Mouse (Mus musculus) thymus, postnatal 0 days (tissue): ENCODE data around the gene Tnr. TPM values are rescaled to one million over a fixed set of nuclear protein-coding genes. Genes with fewer than 3 reads are reported as not detected.

Experiments
- DNase-seq: peaks from one replicate; pipeline ENCODE4 v3.0.0-alpha.2; 2015; ENCODE audit warnings: low spot score
- polyA plus RNA-seq: library from polyadenylated mRNA; unstranded; fragments of >200 nt; fragmentation: Nextera tagmentation; extraction: Ambion mirVana; gene quantifications from 2 replicates; pipeline ENCODE4 v1.2.1, GENCODE M21; 2015

The Tnr gene
- polyA plus RNA-seq, 1 experiment from 2014 or later: 0.16 TPM

GRCm38 (mm10) chr1:159788312-159788711 lies 264.7 kb downstream of the Tnr start:
- DNase-seq: no peak

- no peak for DNase-seq
Measured at GRCm38 (mm10) chr1:159792546-159792945, 269.0 kb downstream of the Tnr start.

DNA sequence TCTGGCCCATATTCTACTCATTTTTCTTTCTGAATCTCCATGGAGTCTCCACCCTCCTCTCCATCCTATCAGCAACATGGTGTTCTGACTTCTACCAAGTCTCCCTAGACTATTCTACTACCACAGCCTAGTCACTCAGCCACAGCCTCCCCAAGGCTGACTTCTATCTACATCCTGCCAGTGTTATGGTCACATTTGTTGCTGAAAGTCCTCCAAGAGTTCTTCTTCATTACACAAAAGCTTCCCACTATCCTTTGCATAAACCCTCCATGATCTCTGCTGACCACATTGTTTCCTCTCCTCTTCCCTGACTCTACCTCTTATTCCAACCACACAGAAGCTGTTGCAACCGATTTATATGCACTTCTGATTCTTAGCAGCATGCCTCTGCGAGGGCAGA lies 272.5 kb downstream of the Tnr start:
- no peak for DNase-seq

- DNase-seq: no peak
Measured at GRCm38 (mm10) chr1:159800366-159800765, 276.8 kb downstream of the Tnr start.

GRCm38 (mm10) chr1:159801753-159802152 lies 278.2 kb downstream of the Tnr start:
- DNase-seq: no peak

DNA sequence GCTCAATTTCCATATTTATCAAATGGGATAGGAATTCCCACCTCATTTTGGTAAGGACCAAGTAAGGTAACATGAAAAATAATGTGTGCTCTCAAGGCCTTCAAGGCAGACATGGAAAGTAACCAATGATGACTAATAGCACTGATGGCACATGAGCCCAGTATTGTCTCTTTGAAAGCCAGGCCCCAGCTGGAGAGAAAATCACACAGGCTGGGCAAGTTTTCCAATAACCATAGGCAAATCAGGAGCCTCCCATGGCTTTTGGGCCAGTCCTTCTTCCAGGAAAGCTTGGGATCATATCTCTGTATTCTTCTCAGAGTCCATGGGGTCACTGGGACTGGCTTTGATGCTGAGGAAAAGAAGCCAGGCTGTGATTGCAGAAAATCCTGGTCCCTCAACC lies 280.1 kb downstream of the Tnr start:
- DNase-seq: no peak

DNA sequence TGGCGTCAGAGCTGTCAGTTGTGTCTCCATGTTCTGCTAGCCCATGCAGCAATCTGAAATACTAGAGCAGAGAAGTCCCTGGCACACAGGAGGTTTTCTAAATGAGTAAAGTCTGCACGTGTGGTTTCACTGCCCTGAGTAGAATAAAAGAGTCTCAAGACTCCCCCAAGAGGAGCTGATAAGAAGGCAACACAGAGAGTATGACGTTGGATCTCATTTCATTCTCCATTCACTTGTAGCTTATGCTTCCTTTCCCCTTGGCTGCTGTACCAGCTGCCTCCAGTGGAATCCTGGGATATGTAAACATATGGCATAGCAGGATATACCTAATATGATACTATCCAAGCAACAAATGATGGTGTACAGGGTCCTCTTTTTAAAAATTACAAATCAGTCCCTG lies 285.9 kb downstream of the Tnr start:
- peak; percentile 14 for DNase-seq

DNA sequence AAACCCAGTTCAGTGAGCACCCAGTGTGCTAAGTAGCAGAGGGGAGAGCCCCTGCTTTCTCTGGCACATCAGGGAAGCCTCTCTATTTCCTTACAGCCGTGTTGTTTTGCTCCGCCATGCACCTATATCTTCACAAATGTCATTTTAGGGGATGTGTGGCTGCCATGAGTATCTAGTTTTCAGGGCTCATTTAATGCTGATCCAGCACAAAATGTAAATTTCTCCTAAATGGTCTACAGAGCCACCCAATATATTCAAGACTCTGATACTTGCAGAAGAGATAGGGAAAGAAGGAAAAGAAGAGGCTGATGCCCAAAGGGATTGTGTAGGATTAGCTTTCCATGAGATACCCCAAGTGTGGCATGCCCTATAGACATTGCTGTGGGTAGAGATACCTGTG lies 288.2 kb downstream of the Tnr start:
- no peak for DNase-seq

DNA sequence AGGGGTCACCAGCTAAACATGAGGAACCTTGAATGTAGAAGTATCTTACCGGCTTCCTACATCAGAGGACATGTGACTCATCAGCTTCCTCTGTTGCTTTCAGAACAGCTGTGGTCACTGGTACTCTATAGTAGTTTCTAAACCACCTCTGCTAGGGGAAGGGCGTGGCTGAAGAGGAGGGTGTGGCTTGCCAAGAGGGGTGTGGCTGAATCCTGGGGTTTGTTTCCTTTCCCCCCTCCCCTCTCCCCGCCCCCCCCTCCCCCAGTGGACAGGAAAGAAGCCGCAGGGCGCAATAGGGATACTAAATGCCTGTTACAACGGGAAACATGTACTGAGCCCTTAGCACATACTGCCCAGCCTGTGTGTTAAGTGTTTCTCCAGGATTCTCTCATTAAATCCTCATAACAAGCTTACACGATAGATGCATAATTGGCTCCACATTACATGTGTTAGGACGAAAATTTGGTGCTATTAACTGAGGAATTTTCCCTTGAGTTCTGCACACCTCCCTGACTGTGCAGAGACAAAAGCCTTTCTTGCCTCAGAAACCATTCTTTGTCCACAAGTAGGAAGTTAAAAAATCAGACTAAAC lies 289.3 kb downstream of the Tnr start:
- peak; percentile 50 for DNase-seq

DNA sequence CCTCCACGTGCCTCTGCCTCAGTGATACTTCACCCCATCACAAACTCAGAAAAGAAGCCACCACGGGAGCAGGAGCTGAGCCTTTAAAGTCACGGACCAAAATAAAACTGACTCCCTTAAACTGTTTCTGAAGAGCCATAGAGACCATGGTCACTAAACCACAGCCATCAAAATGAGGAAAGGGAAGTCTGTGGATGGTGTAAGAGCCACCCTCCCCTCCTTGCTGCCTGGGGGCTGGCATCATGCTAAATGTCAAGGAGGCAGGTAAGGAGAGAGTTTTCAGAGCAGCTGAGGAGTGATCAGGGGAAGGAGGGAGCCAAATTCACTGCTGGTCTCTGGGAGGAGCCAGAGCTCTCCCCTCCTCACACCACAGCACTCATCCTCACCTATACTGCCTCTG lies 290.8 kb downstream of the Tnr start:
- no peak for DNase-seq

- DNase-seq: no peak
Measured at GRCm38 (mm10) chr1:159816614-159817371, 293.2 kb downstream of the Tnr start.

DNA sequence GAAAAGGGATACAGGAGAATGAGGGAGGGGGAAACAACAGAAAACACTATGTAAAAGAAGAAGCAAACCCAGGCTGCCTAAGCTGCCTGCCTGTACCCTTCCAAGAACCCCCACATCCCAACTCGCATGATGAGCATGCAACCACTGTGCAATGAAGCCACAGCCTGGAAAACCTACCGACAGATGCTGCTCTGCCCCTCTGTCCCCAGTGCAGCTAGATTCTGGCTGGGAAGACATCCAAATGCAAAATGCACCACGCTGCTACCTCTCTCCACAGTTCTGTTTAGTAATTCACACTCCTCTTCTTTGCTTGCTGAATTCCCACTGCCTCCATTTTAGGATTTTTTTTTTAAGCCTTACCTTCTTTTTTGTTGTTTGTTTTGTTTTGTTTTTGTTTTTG lies 295.9 kb downstream of the Tnr start:
- no peak for DNase-seq

DNA sequence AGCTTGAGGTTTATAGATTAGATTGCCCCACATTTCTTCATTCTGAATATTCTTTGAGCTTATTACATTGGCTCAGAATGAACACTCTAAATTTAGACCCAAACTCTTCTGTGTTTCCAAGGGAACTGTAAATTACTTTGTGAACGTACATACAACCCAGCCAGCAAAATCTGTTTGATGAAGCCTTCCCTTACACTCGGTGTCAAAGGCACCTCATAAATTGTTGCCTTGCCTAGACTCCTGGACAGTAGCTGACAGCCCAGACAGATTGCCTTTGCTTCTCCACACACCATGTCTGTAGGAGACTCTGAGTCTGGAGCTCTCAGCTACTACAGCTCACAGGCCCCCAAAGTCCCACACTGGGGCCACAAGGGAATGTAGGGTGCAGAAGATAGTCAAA lies 298.8 kb downstream of the Tnr start:
- DNase-seq: no peak

DNA sequence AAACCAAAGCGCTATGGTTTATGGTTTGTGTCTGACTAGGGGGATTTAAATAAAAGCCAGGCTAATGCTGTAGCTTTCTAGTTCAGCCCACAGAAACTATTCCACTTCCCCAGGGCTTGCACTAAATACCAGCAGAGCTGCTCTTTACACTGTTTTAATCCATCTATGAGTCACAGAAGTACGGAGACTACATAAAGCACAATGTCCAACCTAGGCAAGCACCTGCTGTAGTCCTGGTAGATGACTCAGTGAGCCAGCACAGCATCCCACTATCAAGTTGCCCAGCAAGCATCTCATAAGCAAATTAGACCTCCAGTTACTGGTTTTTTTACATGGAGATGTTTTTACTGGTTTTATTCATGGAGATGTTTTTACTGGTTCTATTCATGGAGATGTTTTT lies 305.0 kb downstream of the Tnr start:
- DNase-seq: no peak

- DNase-seq: no peak
Measured at GRCm38 (mm10) chr1:159833165-159833564, 309.6 kb downstream of the Tnr start.

- no peak for DNase-seq
Measured at GRCm38 (mm10) chr1:159833646-159834338, 310.2 kb downstream of the Tnr start.

GRCm38 (mm10) chr1:159835126-159835525 lies 311.6 kb downstream of the Tnr start:
- DNase-seq: no peak

DNA sequence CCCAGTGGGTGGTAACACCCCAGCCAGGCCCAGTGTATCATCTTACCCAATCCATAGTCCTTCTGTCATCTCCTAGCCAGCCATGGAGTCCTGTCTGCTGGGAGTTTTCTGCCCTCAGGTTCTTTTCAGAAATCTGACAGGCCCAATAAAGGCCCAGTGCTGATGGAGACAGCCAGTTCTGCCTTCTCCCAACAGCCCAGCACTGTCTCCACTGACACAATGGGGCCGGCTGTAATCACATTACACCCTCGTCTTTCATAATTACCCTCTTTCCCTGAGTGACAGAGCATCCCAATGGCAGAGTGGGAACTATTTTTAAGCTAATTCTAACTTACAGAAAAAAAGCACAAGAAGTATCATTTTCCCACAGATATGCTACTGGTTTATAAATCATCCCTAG lies 316.8 kb downstream of the Tnr start:
- no peak for DNase-seq

GRCm38 (mm10) chr1:159842876-159843275 lies 319.3 kb downstream of the Tnr start:
- no peak for DNase-seq

- no peak for DNase-seq
Measured at GRCm38 (mm10) chr1:159852088-159852487, 328.5 kb downstream of the Tnr start.

DNA sequence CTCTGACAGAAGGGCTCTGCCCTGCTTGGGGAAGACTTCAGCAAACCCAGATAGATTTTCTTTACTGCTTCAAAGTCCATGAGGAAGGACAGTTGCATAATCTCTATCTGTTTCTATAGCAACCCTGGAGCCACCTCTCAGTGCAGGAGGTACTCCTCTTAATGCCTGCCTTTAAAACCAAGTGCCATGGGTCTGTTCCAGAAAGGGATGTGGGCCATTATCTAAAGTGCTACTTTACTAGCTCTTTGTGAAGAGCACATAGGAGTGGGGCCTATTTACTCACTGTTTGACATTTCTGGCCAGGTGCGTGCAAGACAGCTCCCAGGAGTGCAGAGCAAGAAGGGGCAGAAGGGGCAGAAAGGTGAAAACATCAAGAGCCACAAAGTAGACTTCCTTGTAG lies 330.7 kb downstream of the Tnr start:
- DNase-seq: no peak

- DNase-seq: no peak
Measured at GRCm38 (mm10) chr1:159861782-159862474, 338.4 kb downstream of the Tnr start.
